Mouse (Mus musculus) hindbrain, embryonic 10.5 days (tissue): ENCODE data around the gene Ms4a5. TPM values are rescaled to one million over a fixed set of nuclear protein-coding genes. Genes with fewer than 3 reads are reported as not detected.
"Not testable (repeated sequence)": the region's sequence is repeated elsewhere in the genome, so short reads cannot be mapped to it uniquely, and the experiment has no call there.

ENCODE experiments used
- DNase-seq: peaks from one replicate; pipeline ENCODE4 v3.0.0-alpha.2; 2017; ENCODE audit warnings: low spot score
- H3K27ac ChIP-seq: fragments of 300-500 bp; sonication (generic); 2 replicates; pipeline ENCODE4 v1.5.1; 2016; ENCODE audit warnings: mild to moderate bottlenecking, moderate library complexity
- H3K27me3 ChIP-seq: fragments of 300-500 bp; sonication (generic); 2 replicates; pipeline ENCODE4 v1.6.1; 2016; ENCODE audit warnings: mild to moderate bottlenecking; ENCODE audit not compliant: poor library complexity, insufficient read depth, severe bottlenecking
- H3K36me3 ChIP-seq: fragments of 300-500 bp; sonication (generic); 2 replicates; pipeline ENCODE4 v1.6.1; 2016; ENCODE audit warnings: mild to moderate bottlenecking, moderate library complexity
- H3K4me1 ChIP-seq: fragments of 300-500 bp; sonication (generic); replicated peaks from 2 replicates; pipeline ENCODE4 v1.6.1; 2016; ENCODE audit warnings: mild to moderate bottlenecking
- H3K4me3 ChIP-seq: fragments of 300-500 bp; sonication (generic); 2 replicates; pipeline ENCODE4 v1.5.1; 2016; ENCODE audit warnings: mild to moderate bottlenecking, moderate library complexity
- H3K9me3 ChIP-seq: fragments of 300-500 bp; sonication (generic); 2 replicates; pipeline ENCODE4 v1.6.1; 2016; ENCODE audit warnings: mild to moderate bottlenecking, moderate library complexity
- WGBS: fragments of 180-500 bp; shearing (Covaris S2); methylation state at CpG from one replicate; pipeline ENCODE4 v1.1.7; 2016; 5-methylcytosine and 5-hydroxymethylcytosine counted together
- polyA plus RNA-seq: library from polyadenylated mRNA; unstranded; fragments of >200 nt; fragmentation: Nextera tagmentation; extraction: Ambion mirVana; gene quantifications from 2 replicates; pipeline ENCODE4 v1.2.1, GENCODE M21; 2016

Gene Ms4a5
- polyA plus RNA-seq: not detected in 2 replicates

- DNase-seq: no peak
- Histone ChIP-seq H3K4me1 (no peaks in the 10 kb centered on the region), H3K9me3 (no peaks in the 10 kb centered on the region), H3K4me3 (no peak within 1 kb of the TSS), H3K36me3 (no peaks in the 10 kb centered on the region), H3K27ac (no peak within 1 kb of the TSS), H3K27me3 (no peaks in the 10 kb centered on the region)
- WGBS: 88% methylated on average over 2 of the region's 2 CpGs
Observed at GRCm38 (mm10) chr19:11283773-11284172, at the start of gene Ms4a5. Gene Ms4a5, minus strand, starts transcription at chr19:11283873.

GRCm38 (mm10) chr19:11321123-11321522 is 37.5 kb upstream of the Ms4a5 start:
- Histone ChIP-seq H3K4me3 (no peak overlapping the region), H3K27ac (no peak overlapping the region), H3K4me1 (0 out of 2 replicates have a peak, but pooled peaks cover 2% of the 10 kb centered on the region), H3K9me3 (no peaks in the 10 kb centered on the region), H3K27me3 (no peaks in the 10 kb centered on the region), H3K36me3 (no peaks in the 10 kb centered on the region)
- DNase-seq: no peak
- 79% methylated on average over 1 of the region's 1 CpGs for WGBS

- Histone ChIP-seq H3K27me3 (no peaks in the 10 kb centered on the region), H3K4me1 (no peaks in the 10 kb centered on the region), H3K9me3 (no peaks in the 10 kb centered on the region), H3K27ac (no peak overlapping the region), H3K4me3 (no peak overlapping the region), H3K36me3 (no peaks in the 10 kb centered on the region)
- no peak for DNase-seq
- 87% methylated on average over 4 of the region's 4 CpGs for WGBS
Observed at GRCm38 (mm10) chr19:11316786-11317185, 33.1 kb upstream of the Ms4a5 start.

GRCm38 (mm10) chr19:11314354-11314753 is 30.7 kb upstream of the Ms4a5 start, which contains the start of gene Ms4a14:
Gene Ms4a14, minus strand, starts transcription at chr19:11314454.
- no peaks in the 10 kb centered on the region for H3K9me3 ChIP-seq
- H3K36me3 ChIP-seq: no peaks in the 10 kb centered on the region
- no peak within 1 kb of the TSS for H3K4me3 ChIP-seq
- no peak within 1 kb of the TSS for H3K27ac ChIP-seq
- H3K4me1 ChIP-seq: no peaks in the 10 kb centered on the region
- 88% methylated on average over 1 of the region's 1 CpGs for WGBS
- DNase-seq: no peak
- no peaks in the 10 kb centered on the region for H3K27me3 ChIP-seq

GRCm38 (mm10) chr19:11308888-11309287 is 25.2 kb upstream of the Ms4a5 start:
- no peaks in the 10 kb centered on the region for H3K4me1 ChIP-seq
- DNase-seq: no peak
- H3K36me3 ChIP-seq: no peaks in the 10 kb centered on the region
- H3K9me3 ChIP-seq: no peaks in the 10 kb centered on the region
- H3K27me3 ChIP-seq: no peaks in the 10 kb centered on the region
- H3K27ac ChIP-seq: no peak overlapping the region
- no peak overlapping the region for H3K4me3 ChIP-seq

- not testable (repeated sequence) for H3K36me3 ChIP-seq, H3K27me3 ChIP-seq, H3K4me3 ChIP-seq, H3K9me3 ChIP-seq, H3K27ac ChIP-seq, H3K4me1 ChIP-seq, DNase-seq
- WGBS: 47% methylated on average over 4 of the region's 4 CpGs
Observed at GRCm38 (mm10) chr19:11299529-11299928, 15.9 kb upstream of the Ms4a5 start.

GRCm38 (mm10) chr19:11298939-11299338 is 15.3 kb upstream of the Ms4a5 start:
- H3K36me3 ChIP-seq: no peaks in the 10 kb centered on the region
- 40% methylated on average over 2 of the region's 2 CpGs for WGBS

GRCm38 (mm10) chr19:11293616-11294015 is 9.9 kb upstream of the Ms4a5 start:
- not testable (repeated sequence) for H3K4me1 ChIP-seq, H3K36me3 ChIP-seq, H3K27ac ChIP-seq, H3K9me3 ChIP-seq, H3K27me3 ChIP-seq
- WGBS: 9% methylated on average over 3 of the region's 3 CpGs
- peak overlapping the region; percentile 46 for H3K4me3 ChIP-seq
- peak; percentile 6 for DNase-seq

More at GRCm38 (mm10) chr19:11298939-11299338, 15.3 kb upstream of the Ms4a5 start:
- Histone ChIP-seq H3K9me3 (no peaks in the 10 kb centered on the region), H3K4me3 (no peak overlapping the region), H3K27me3 (no peaks in the 10 kb centered on the region), H3K27ac (no peak overlapping the region), H3K4me1 (no peaks in the 10 kb centered on the region)
- no peak for DNase-seq

- Histone ChIP-seq H3K27me3 (no peaks in the 10 kb centered on the region), H3K4me3 (peak overlapping the region; percentile 46), H3K36me3 (no peaks in the 10 kb centered on the region), H3K27ac (peak overlapping the region; percentile 80), H3K4me1 (0 out of 2 replicates have a peak, but pooled peaks cover 3% of the 10 kb centered on the region), H3K9me3 (no peaks in the 10 kb centered on the region)
- DNase-seq: peak; percentile 41
- WGBS: 13% methylated on average over 12 of the region's 12 CpGs
Observed at GRCm38 (mm10) chr19:11292990-11293389, 9.3 kb upstream of the Ms4a5 start.

- WGBS: 85% methylated on average over 3 of the region's 3 CpGs
- H3K9me3 ChIP-seq: no peaks in the 10 kb centered on the region
Observed at GRCm38 (mm10) chr19:11280223-11280622, 3.5 kb downstream of the Ms4a5 start.

GRCm38 (mm10) chr19:11276431-11276830 is 7.2 kb downstream of the Ms4a5 start:
- DNase-seq: no peak
- 77% methylated on average over 5 of the region's 5 CpGs for WGBS
- Histone ChIP-seq H3K4me1 (no peaks in the 10 kb centered on the region), H3K36me3 (no peaks in the 10 kb centered on the region), H3K4me3 (no peak overlapping the region), H3K27ac (no peak overlapping the region), H3K27me3 (no peaks in the 10 kb centered on the region), H3K9me3 (no peaks in the 10 kb centered on the region)

More at GRCm38 (mm10) chr19:11280223-11280622, 3.5 kb downstream of the Ms4a5 start:
- Histone ChIP-seq H3K4me3 (no peak overlapping the region), H3K4me1 (no peaks in the 10 kb centered on the region), H3K36me3 (no peaks in the 10 kb centered on the region), H3K27ac (no peak overlapping the region), H3K27me3 (no peaks in the 10 kb centered on the region)
- no peak for DNase-seq

GRCm38 (mm10) chr19:11266956-11267355 is 16.7 kb downstream of the Ms4a5 start:
- WGBS: 80% methylated on average over 4 of the region's 4 CpGs
- DNase-seq: no peak
- no peaks in the 10 kb centered on the region for H3K9me3 ChIP-seq
- H3K36me3 ChIP-seq: no peaks in the 10 kb centered on the region
- H3K4me3 ChIP-seq: no peak overlapping the region
- H3K27ac ChIP-seq: no peak overlapping the region
- H3K4me1 ChIP-seq: no peaks in the 10 kb centered on the region
- H3K27me3 ChIP-seq: no peaks in the 10 kb centered on the region

GRCm38 (mm10) chr19:11266052-11266845 is 17.4 kb downstream of the Ms4a5 start, which contains the start of gene Ms4a1:
Gene Ms4a1, minus strand, starts transcription at chr19:11266241.
- Histone ChIP-seq H3K9me3 (no peaks in the 10 kb centered on the region), H3K27me3 (no peaks in the 10 kb centered on the region), H3K36me3 (no peaks in the 10 kb centered on the region), H3K4me3 (no peak within 1 kb of the TSS), H3K27ac (no peak within 1 kb of the TSS), H3K4me1 (no peaks in the 10 kb centered on the region)
- 88% methylated on average over 8 of the region's 8 CpGs for WGBS
- no peak for DNase-seq
